Mouse (Mus musculus) embryonic facial prominence, embryonic 11.5 days (tissue): ENCODE measurements around the gene Rln3. TPM values are rescaled to one million over a fixed set of nuclear protein-coding genes. Genes with fewer than 3 reads are reported as not detected.

Experiments
- ATAC-seq: fragments of 200-750 bp; cut with Nextera tagmentation; replicated peaks from 2 replicates; pipeline ENCODE4 v1.8.0; 2017; ENCODE audit warnings: low read depth; ENCODE audit not compliant: insufficient number of reproducible peaks, low FRiP score, low TSS enrichment
- DNase-seq: peaks from one replicate; pipeline ENCODE4 v3.0.0-alpha.2; 2015; ENCODE audit warnings: low spot score
- H3K27ac ChIP-seq: fragments of 300-500 bp; sonication (generic); replicated peaks from 2 replicates; pipeline ENCODE4 v1.5.1; 2014; ENCODE audit warnings: mild to moderate bottlenecking, low read depth, low read length, control low read depth
- H3K27me3 ChIP-seq: fragments of 300-500 bp; sonication (generic); 2 replicates; pipeline ENCODE4 v1.6.1; 2014; ENCODE audit warnings: mild to moderate bottlenecking, low read length, moderate library complexity, mixed read lengths; ENCODE audit not compliant: control insufficient read depth, insufficient read depth
- H3K36me3 ChIP-seq: fragments of 300-500 bp; sonication (generic); replicated peaks from 2 replicates; pipeline ENCODE4 v1.6.1; 2014; ENCODE audit warnings: low read depth, mild to moderate bottlenecking, low read length, moderate library complexity, mixed read lengths; ENCODE audit not compliant: control insufficient read depth, insufficient read depth
- H3K4me1 ChIP-seq: fragments of 300-500 bp; sonication (generic); 2 replicates; pipeline ENCODE4 v1.6.1; 2014; ENCODE audit warnings: low read length, mixed read lengths; ENCODE audit not compliant: control insufficient read depth, insufficient read depth
- H3K4me2 ChIP-seq: fragments of 300-500 bp; sonication (generic); 2 replicates; pipeline ENCODE4 v1.6.1; 2014; ENCODE audit warnings: low read depth, mild to moderate bottlenecking, control low read depth, low read length, moderate library complexity
- H3K4me3 ChIP-seq: fragments of 300-500 bp; sonication (generic); 2 replicates; pipeline ENCODE4 v1.5.1; 2014; ENCODE audit warnings: low read depth, low read length, control low read depth
- H3K9ac ChIP-seq: fragments of 300-500 bp; sonication (generic); replicated peaks from 2 replicates; pipeline ENCODE4 v1.6.1; 2014; ENCODE audit warnings: mild to moderate bottlenecking, control low read depth, low read length
- H3K9me3 ChIP-seq: fragments of 300-500 bp; sonication (generic); replicated peaks from 2 replicates; pipeline ENCODE4 v1.6.1; 2016; ENCODE audit warnings: mild to moderate bottlenecking, low read length, inconsistent platforms, mixed read lengths; ENCODE audit not compliant: control insufficient read depth
- WGBS: fragments of 180-500 bp; shearing (Covaris S2); extraction: QIAGEN DNeasy Blood & Tissue Kit; methylation state at CpG from one replicate; pipeline ENCODE4 v1.1.7; 2014; 5-methylcytosine and 5-hydroxymethylcytosine counted together
- polyA plus RNA-seq: library from polyadenylated mRNA; unstranded; fragments of >200 nt; fragmentation: Nextera tagmentation; extraction: Ambion mirVana; gene quantifications from 2 replicates; pipeline ENCODE4 v1.2.1, GENCODE M21; 2014

Rln3 gene
- polyA plus RNA-seq, 1 experiment from 2014 or later = not detected

GRCm38 (mm10) chr8:84044103-84044502, 697 bp downstream of the Rln3 start:
- no peaks in the 10 kb centered on the region for H3K9me3 ChIP-seq
- peaks cover 42% of the 10 kb centered on the region for H3K27me3 ChIP-seq
- H3K36me3 ChIP-seq = no peaks in the 10 kb centered on the region
- DNase-seq = no peak
- no peak overlapping the region for H3K27ac ChIP-seq
- peaks cover 3% of the 10 kb centered on the region; the same call in 1 of the 2 replicates for H3K4me1 ChIP-seq
- no peak overlapping the region for H3K9ac ChIP-seq
- no peak overlapping the region for H3K4me2 ChIP-seq
- 3% methylated on average over 7 of the region's 7 CpGs for WGBS
- no peak for ATAC-seq
- H3K4me3 ChIP-seq = no peak overlapping the region

- Histone ChIP-seq H3K27me3 (peaks cover 42% of the 10 kb centered on the region), H3K9ac (no peak overlapping the region), H3K27ac (no peak overlapping the region)
These were observed 1.9 kb downstream of the Rln3 start for GRCm38 (mm10) chr8:84042948-84043342.

GRCm38 (mm10) chr8:84042066-84042947, 2.5 kb downstream of the Rln3 start, which contains the start of gene Il27ra:
TSS of gene Il27ra (minus strand) at chr8:84042589.
- Histone ChIP-seq H3K36me3 (no peaks in the 10 kb centered on the region), H3K27ac (no peak within 1 kb of the TSS), H3K4me3 (peak within 1 kb of the TSS; percentile 29), H3K4me2 (peak within 1 kb of the TSS; percentile 49), H3K9me3 (no peaks in the 10 kb centered on the region), H3K9ac (peak within 1 kb of the TSS; percentile 48), H3K27me3 (peaks cover 42% of the 10 kb centered on the region), H3K4me1 (peaks cover 3% of the 10 kb centered on the region; the same call in 1 of the 2 replicates)
- ATAC-seq (no peak), DNase-seq (peak; percentile 73)
- 4% methylated on average over 40 of the region's 40 CpGs for WGBS

More at GRCm38 (mm10) chr8:84042948-84043342, 1.9 kb downstream of the Rln3 start:
- Histone ChIP-seq H3K9me3 (no peaks in the 10 kb centered on the region), H3K4me2 (no peak overlapping the region), H3K4me1 (peaks cover 3% of the 10 kb centered on the region; the same call in 1 of the 2 replicates), H3K36me3 (no peaks in the 10 kb centered on the region), H3K4me3 (no peak overlapping the region)
- DNase-seq (no peak), ATAC-seq (no peak)
- 24% methylated on average over 12 of the region's 12 CpGs for WGBS

GRCm38 (mm10) chr8:84039050-84039449, 5.8 kb downstream of the Rln3 start:
- WGBS = 10% methylated on average over 5 of the region's 5 CpGs
- Histone ChIP-seq H3K4me3 (no peak overlapping the region), H3K4me2 (no peak overlapping the region), H3K9ac (no peak overlapping the region), H3K27me3 (peaks cover 30% of the 10 kb centered on the region), H3K27ac (no peak overlapping the region), H3K4me1 (no peaks in the 10 kb centered on the region), H3K9me3 (no peaks in the 10 kb centered on the region), H3K36me3 (no peaks in the 10 kb centered on the region)
- peak; percentile 93 for DNase-seq
- 0 out of 2 replicates have a peak, but pooled peaks have one; percentile 27 for ATAC-seq

GRCm38 (mm10) chr8:84038015-84038414, 6.8 kb downstream of the Rln3 start:
- Histone ChIP-seq H3K27ac (no peak overlapping the region), H3K9ac (no peak overlapping the region), H3K4me2 (no peak overlapping the region), H3K4me3 (no peak overlapping the region), H3K36me3 (no peaks in the 10 kb centered on the region), H3K4me1 (no peaks in the 10 kb centered on the region), H3K9me3 (no peaks in the 10 kb centered on the region), H3K27me3 (peaks cover 20% of the 10 kb centered on the region)
- WGBS = 77% methylated on average over 5 of the region's 5 CpGs
- ATAC-seq = no peak
- DNase-seq = no peak

GRCm38 (mm10) chr8:84032777-84033176, 12.0 kb downstream of the Rln3 start:
- DNase-seq = no peak
- ATAC-seq = no peak
- Histone ChIP-seq H3K4me2 (no peak overlapping the region), H3K27me3 (no peaks in the 10 kb centered on the region), H3K27ac (no peak overlapping the region), H3K9me3 (no peaks in the 10 kb centered on the region), H3K4me3 (no peak overlapping the region), H3K36me3 (no peaks in the 10 kb centered on the region), H3K4me1 (no peaks in the 10 kb centered on the region), H3K9ac (no peak overlapping the region)
- 79% methylated on average over 4 of the region's 4 CpGs for WGBS

- H3K9me3 ChIP-seq = no peaks in the 10 kb centered on the region
- H3K4me2 ChIP-seq = no peak overlapping the region
- peaks cover 11% of the 10 kb centered on the region for H3K27me3 ChIP-seq
- 96% methylated on average over 5 of the region's 5 CpGs for WGBS
- no peak for ATAC-seq
- no peaks in the 10 kb centered on the region for H3K36me3 ChIP-seq
- no peak overlapping the region for H3K9ac ChIP-seq
- DNase-seq = no peak
- no peaks in the 10 kb centered on the region for H3K4me1 ChIP-seq
- no peak overlapping the region for H3K4me3 ChIP-seq
- H3K27ac ChIP-seq = no peak overlapping the region
These were observed 15.5 kb downstream of the Rln3 start for GRCm38 (mm10) chr8:84029272-84029671.

GRCm38 (mm10) chr8:84027449-84027848, 17.4 kb downstream of the Rln3 start:
- Histone ChIP-seq H3K4me1 (no peaks in the 10 kb centered on the region), H3K9me3 (no peaks in the 10 kb centered on the region), H3K27ac (no peak overlapping the region), H3K4me2 (no peak overlapping the region), H3K27me3 (peaks cover 11% of the 10 kb centered on the region), H3K4me3 (no peak overlapping the region), H3K9ac (no peak overlapping the region), H3K36me3 (no peaks in the 10 kb centered on the region)
- no peak for ATAC-seq
- DNase-seq = no peak
- 10% methylated on average over 10 of the region's 10 CpGs for WGBS
